Mouse (Mus musculus) yolk sac, embryonic 10.5 days (tissue): ENCODE measurements around the gene Olfr764-ps1.
"Not testable (repeated sequence)": the region's sequence is repeated elsewhere in the genome, so short reads cannot be mapped to it uniquely, and the experiment has no call there.

Experiments
- DNase-seq: peaks from one replicate; pipeline ENCODE4 v3.0.0-alpha.2; 2017; ENCODE audit warnings: low spot score

Olfr764-ps1 gene

DNA sequence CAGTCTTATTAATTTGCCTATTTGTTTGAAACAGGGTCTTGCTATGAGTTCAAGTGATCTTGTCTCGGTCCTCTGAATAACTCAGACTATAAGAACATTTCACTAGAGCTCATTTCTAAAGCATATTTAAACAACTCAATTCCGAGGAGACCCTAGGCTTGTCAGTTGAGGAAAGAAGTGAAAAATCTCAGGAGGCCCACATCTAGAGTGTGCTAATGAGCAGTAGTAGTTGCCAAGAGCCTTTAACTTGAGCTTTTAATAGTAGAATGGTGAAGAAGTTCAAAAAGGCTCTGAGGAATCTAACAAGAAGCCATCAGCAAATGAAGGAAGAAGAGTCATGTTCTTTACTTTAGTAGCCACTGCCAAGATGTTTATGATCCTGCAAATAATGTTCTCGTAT is at the start of gene Olfr764-ps1:
Gene Olfr764-ps1, minus strand, starts transcription at position 101 of the 400 bp plus-strand sequence.
- no peak for DNase-seq

DNA sequence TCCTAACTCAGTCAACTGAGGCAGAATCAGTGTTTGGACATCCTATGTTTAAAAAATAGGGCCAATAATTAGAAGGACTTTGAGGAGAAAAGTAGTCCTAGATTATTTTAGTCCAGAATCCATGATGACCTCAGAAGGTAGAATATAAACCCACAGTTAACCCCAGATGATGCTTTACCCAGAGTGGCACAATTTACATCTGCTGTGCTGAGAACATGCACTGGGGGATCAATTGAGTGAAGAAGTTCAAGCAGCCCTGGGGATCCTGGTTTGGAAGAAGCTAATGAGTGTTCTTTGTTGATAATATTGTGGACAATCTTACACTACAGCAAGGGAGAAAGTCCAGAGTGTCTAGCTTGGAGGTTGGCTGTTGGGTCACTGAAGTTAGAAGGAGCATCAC is 43.1 kb upstream of the Olfr764-ps1 start, which contains the start of gene Olfr767:
Gene Olfr767, minus strand, starts transcription at position 101 of the 400 bp plus-strand sequence.
- DNase-seq, result not testable (repeated sequence)

DNA sequence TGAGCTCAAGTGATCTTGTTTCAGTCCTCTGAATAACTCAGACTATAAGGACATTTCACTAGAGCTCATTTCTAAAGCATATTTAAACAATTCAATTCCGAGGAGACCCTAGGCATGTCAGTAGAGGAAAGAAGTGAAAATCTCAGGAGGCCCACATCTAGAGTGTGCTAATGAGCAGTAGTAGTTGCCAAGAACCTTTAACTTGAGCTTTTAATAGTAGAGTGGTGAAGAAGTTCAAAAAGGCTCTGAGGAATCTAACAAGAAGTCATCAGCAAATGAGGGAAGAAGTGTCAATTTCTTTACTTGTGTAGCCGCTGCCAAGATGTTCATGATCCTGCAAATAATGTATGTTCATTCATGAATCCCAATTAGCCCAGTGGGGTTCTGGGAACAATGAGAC is 29.2 kb upstream of the Olfr764-ps1 start, which contains the start of gene Olfr766-ps1:
Gene Olfr766-ps1, minus strand, starts transcription at position 101 of the 400 bp plus-strand sequence.
- DNase-seq, result no peak

DNA sequence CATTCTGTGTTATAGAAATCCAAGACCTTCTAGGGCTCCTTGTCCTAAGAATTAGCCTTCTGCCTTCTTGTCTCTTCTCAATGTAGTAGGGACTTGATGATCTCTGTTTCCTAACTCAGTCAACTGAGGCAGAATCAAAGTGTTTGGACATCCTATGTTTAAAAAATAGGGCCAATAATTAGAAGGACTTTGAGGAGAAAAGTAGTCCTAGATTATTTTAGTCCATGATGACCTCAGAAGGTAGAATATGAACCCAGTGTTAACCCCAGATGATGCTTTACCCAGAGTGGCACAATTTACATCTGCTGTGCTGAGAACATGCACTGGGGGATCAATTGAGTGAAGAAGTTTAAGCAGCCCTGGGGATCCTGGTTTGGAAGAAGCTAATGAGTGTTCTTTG is 10.2 kb upstream of the Olfr764-ps1 start, which contains the start of gene Olfr765:
Gene Olfr765, minus strand, starts transcription at position 101 of the 400 bp plus-strand sequence.
- DNase-seq, result not testable (repeated sequence)

DNA sequence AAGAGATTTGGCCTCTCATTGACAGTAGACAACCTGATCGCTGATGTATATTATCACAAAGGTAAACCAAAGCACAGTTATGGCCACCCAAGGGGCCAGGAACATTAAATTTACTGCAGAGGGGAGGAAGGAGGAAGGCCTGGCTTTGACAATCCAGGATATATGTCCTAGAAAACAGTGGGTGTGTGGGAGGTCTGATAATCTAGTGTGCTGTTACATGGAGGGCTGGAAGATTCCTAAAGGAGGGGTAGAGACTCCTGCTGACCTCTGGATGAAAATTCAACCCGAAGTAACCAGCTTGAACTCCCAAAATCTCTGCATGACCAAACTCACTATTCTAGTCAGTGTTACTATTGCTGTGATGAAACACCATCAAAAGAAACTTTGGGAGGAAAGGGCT is 11.4 kb downstream of the Olfr764-ps1 start:
- DNase-seq, result no peak

DNA sequence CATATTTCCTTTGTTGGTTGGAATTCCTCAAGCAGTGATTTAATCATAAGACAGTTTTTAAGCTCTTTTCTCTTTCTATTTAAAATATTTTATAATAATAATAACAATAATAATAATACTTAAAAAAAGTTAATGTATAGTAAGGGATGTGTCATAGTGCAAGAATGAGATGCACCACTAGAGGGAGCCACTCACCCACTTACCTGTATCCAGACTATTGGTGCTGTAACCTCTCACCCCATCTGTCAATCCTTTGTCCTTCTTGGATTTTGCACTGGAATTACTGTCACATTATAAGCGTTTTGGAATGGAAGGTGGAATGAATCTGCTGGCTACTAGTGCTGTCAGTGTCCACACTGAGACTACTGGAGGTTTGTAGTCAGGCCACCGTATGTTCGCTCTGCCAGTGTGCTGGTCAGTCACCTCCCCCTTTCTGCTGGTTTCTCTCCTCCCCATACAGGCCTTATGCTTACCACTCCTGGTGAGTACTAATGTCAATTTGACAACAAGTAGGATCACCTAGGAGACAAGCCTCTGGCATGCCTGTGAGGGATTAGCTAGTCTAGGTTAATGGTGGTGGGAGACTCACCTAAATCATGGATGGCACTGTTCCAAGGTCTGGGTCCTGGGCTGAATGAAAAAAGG is 13.6 kb downstream of the Olfr764-ps1 start:
- peak; percentile 26 for DNase-seq

DNA sequence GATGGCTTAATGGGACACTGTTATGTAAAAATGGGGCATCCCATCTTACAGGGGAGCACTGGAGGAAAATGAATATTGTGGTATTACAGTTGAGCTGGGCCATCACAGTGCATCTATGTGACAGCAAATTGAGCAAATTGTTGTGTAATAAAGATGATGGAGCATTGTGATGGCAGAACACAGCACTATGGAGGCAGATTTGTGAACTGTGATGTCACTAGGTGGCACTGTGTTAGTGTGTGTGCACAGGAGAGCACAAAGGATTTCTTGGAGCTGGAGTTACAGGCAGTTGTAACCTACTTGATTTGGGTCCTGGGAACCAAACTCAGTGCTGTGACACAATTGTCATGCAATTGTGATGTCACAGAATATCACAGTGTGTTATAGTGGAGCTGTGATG is 16.4 kb downstream of the Olfr764-ps1 start:
- DNase-seq, result no peak

DNA sequence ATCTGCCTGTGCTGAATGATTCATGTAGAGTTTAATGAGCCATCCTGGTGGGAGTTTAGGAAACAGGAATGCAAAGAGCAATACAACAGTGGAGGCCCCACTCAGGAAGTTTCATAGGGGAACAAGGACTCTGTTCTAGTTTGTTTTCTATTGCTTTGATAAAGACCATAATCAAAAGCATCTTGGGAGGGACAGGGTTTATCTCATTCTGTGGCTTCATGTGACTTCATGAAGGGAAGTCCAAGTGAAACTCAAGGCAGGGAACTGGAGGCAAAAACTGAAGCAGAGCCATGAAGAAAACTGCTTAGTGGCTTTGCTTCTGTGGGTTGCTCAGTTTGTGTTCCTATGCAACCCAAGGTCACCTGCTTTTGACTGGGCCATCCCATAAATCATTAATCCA is 25.2 kb downstream of the Olfr764-ps1 start:
- no peak for DNase-seq

DNA sequence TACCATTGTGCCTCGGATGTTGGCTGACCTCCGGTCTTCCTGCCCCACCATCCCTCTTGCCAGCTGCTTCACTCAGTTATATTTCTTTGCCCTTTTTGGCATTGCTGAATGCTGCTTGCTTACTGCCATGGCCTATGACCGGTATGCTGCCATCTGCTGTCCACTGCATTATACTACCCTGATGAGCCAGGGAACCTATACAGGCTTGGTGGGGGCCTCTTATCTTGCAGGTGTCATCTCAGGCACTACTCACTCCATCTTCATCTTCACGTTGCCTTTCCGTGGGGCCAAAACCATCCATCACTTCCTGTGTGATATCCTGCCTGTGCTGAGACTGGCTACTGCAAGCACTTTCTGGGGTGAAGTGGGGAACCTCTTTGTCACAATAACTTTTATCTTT is 28.2 kb downstream of the Olfr764-ps1 start:
- not testable (repeated sequence) for DNase-seq

DNA sequence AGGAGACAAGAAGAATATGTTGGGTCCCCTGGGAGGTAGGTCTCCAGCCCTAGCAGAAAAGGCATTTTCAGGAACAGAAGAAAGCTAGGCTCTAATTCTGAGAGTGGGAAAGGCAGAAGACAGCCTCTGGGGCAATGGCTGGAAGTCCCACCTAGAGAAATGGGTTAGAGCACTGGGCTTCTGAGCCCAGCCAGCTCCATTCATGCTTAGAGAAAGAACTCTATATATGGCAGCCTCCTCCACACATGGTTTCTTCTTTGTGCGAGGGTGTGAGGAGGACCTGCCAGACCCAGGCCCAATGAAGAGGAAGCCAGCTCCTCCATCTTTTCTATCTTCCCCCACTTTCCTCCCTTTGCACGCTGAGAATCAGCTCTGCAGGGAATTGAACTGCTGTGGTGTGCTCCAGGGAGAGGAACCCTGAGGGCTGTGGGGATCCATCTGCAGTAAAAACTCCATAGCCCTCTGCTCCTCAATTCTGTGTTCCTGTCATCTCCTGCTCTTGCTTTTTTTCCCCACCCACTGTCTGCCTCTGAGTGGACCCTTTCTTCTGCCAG is 29.3 kb downstream of the Olfr764-ps1 start, which contains the start of gene Olfr763:
Gene Olfr763, plus strand, starts transcription at position 504 of the 554 bp plus-strand sequence.
- DNase-seq, result no peak

DNA sequence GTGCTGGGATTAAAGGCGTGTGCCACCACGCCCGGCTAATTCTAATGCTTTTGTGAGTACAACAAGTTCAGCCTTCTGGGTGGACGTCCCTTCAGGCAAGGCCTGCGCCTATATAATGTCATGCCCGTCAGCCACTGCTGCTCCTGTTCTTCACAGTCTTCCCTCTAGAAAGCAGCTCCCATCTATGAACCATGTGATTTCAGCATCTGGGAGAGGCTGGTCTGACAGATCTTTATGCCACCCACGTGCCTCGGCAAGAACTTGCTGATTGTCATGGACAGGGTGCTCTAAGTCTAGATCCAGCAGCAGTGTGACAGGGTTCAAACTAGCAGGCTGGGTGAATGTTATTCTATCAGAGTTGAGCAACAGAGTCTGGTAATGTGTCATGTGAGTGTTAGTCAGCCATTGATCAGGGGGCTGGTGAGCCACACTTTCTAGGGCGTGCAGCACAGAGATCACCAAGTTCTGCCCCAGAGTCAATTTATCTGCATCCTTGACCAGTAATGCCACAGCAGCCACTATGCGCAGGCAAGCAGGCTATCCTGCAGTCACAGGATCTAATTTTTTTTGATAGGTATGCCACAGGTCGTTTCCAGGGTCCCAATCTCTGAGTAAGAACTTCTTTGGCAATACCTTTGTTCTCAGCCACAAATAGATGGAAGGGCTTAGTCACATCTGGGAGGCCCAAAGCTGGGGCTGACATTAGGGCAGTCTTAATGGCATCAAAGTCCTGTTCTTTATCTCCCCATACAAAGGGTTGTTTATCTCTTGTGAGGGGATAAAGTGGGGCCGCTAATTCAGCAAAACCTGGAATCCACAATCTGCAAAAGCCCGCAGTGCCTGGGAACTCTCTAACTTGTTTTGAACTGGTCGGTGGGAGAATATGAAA is 35.4 kb downstream of the Olfr764-ps1 start:
- DNase-seq, result peak; percentile 39

DNA sequence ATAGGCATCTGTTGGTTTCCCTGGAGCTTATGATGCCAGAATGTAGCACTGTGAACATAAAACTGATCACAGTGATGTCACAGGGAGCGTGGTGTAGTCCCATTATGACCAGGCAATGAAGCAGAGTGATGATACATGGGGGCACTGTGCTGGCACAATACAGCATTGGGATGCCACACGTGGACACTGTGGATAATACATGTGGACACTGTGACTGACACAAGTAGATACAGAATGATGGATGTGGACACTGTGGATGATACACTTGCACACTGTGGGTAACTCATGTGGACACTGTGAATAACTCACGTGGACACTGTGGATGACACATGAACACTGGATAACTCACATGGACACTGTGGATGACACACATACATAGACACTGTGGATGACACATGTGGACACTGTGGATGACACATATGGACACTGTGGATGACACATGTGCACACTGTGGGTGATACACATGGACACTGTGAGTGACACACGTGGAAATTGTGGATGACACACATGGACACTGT is 43.1 kb downstream of the Olfr764-ps1 start:
- DNase-seq, result no peak

DNA sequence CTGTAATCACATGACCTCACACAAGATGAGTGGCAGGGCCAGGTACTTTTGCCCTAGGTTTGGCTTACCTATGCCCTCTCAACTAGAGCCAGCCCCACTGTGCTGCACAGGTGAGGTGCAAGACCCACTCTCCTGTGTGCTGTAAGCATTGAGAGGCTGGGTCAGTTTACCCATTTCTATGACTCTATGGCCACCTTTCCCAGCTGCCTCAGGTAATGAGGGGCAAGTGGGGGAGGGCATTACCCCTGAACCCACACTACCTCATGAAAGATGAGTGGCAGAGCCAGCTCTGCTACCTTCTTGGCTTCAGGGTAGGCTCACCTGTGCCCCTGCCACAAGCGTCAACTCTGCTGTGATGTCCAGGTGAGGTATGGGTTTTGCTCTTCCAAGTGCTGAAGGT is 43.9 kb downstream of the Olfr764-ps1 start:
- no peak for DNase-seq

DNA sequence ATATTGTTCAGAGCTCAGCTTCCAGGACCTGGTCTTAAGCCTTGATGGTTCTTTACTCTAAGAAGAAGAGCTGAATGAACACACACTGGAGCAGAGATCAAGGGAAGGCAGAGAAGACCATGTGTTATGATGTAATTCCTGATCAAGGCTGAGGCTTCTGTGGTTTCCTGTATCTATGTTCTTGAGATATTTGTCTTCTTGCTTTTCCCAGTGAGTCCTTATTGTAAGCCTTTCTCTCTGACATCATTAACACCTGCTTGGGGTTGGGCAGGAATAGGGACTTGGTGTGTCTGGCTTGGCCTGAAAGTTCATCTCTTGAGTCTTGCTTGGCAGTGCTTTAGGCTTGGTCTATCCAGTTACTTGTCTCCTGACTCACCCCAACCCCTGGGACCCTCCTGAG is 48.7 kb downstream of the Olfr764-ps1 start:
- DNase-seq, result no peak

DNA sequence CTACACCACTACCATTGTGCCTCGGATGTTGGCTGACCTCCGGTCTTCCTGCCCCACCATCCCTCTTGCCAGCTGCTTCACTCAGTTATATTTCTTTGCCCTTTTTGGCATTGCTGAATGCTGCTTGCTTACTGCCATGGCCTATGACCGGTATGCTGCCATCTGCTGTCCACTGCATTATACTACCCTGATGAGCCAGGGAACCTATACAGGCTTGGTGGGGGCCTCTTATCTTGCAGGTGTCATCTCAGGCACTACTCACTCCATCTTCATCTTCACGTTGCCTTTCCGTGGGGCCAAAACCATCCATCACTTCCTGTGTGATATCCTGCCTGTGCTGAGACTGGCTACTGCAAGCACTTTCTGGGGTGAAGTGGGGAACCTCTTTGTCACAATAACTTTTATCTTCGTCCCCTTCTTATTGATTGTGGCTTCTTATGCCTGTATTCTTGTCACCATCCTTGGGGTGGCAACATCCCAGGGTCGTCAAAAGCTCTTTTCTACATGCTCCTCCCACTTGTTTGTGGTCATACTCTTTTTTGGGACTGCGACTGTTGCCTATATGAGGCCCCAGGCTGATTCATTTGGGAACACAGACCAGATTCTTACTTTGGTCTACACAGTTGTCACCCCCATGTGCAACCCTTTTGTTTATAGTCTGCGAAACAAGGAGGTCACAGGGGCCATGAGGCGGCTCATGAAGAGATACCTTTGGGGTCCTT is 49.4 kb downstream of the Olfr764-ps1 start:
- not testable (repeated sequence) for DNase-seq

DNA sequence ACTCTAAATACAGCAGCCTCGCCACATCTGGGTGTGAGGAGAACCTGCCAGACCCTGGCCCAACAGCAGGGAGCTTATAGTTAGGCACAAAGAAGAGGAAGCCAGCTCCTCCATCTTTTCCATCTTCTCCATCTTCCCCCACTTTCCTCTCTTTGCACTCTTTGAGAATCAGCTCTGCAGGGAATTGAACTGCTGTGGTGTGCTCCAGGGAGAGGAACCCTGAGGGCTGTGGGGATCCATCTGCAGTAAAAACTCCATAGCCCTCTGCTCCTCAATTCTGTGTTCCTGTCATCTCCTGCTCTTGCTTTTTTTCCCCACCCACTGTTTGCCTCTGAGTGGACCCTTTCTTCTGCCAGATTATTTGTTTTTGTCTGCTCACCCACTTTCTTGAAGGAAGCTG is 50.6 kb downstream of the Olfr764-ps1 start, which contains the start of gene Olfr9:
Gene Olfr9, plus strand, starts transcription at position 301 of the 400 bp plus-strand sequence.
- not testable (repeated sequence) for DNase-seq
